Mouse (Mus musculus) inflammation-experienced regulatory T-cells, adult 6 months (primary cell): ENCODE measurements around the gene Asic2. TPM values are rescaled to one million over a fixed set of nuclear protein-coding genes. Genes with fewer than 3 reads are reported as not detected.
"Not testable (repeated sequence)": the region's sequence is repeated elsewhere in the genome, so short reads cannot be mapped to it uniquely, and the experiment has no call there.

Experiments
- ATAC-seq: one replicate; pipeline ENCODE4 v1.8.0; 2017
- polyA plus RNA-seq, 3 experiments: library from polyadenylated mRNA; unstranded; fragments of 100-300 nt; shearing (Covaris generic); gene quantifications; one replicate each; pipeline ENCODE4 v1.2.1; 2017

The Asic2 gene
- polyA plus RNA-seq, 3 experiments from 2014 or later: not detected

- ATAC-seq: no peak
These were observed 688.2 kb downstream of the Asic2 start for GRCm38 (mm10) chr11:81280070-81280469.

DNA sequence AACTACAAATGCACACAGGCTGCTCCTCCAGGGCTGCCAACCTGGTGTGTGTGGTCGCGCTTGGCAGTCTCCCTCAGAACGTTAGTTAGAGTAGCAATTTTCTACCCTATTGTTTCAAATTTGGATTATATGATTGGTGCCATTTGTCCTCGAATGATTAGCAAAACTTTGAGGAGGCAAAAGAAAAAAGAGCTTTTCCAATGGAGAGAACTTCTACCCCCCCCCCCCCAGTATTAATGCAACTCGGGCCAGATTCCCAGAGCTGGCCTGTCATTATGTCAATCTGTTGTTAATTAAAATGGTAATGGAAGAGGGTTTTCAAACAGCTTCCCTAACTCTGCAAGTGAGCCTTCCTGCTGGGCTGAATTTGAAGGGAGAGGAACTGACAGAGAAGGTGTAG is 690.9 kb downstream of the Asic2 start:
- no peak for ATAC-seq

DNA sequence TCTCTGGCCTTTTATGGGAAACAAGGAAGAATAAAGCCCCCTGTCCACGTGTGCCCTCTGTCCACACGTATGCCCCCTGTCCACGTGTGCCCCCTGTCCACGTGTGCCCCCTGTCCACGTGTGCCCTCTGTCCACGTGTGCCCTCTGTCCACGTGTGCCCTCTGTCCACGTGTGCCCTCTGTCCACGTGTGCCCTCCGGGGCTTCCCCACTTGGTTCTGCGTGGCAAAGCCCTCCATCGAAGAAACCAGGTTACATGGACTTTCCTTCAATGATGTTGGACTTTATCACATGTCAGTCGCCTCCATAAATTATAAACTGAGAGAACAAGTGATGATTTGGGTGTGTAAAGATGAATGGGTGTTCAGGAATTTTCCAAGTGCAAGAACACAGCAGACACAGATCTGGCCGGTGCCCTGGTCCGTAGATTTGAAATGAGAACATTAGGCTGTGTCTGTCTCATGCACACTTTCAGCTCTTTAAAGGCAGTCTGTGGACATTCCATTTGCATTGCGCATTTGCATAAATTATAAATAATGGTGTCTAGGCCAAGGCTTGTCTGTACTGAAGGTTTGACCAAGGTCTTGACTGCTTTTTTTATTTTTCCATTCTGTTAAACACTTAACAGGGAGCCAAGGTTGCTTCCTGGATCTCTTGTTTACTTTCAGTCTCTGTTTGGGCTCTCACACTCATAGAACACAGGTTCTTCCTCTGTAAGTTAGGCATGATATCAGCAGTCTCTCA is 695.4 kb downstream of the Asic2 start:
- ATAC-seq: no peak

DNA sequence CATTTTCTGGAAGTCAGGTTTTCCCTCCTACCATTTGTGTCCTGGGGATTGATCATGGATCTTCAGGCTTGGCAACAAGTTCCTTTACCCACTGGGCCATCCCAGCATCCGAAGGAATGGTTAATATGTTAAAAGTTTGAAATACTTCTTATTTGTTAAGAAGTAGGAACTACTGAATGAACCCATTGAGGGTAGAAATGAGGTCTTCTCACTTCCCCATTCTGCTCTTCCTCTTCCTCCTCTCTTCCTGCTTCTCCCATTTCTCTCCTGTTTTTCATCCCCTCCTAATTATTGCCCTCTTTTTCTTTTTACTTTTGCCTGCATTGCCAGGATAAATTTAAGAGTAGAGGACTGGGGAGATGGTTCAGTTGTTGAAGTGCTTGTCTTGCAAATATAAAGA is 696.8 kb downstream of the Asic2 start:
- ATAC-seq: no peak

- no peak for ATAC-seq
These were observed 697.7 kb downstream of the Asic2 start for GRCm38 (mm10) chr11:81270518-81270917.

GRCm38 (mm10) chr11:81263757-81264156 is 704.5 kb downstream of the Asic2 start:
- ATAC-seq: no peak

GRCm38 (mm10) chr11:81263193-81263592 is 705.1 kb downstream of the Asic2 start:
- ATAC-seq: no peak

DNA sequence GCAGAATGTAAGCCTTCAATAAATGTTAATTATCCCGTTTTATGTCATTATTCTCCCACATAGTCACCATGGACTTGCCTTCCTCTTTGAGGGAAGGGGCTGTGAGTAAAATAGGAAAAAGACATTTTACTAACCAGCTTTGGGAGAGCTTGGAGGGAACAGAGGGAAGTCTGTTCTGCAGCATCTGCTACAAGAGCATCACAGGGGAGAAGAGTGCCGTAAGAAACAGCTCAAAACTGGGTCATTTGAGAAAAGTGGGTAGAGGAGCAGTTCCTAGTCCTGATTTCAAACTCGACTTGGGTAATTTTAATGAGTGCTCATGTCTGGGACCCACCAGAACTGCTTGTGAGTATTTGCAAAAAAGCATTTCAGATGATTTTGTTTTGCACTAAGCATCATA is 707.0 kb downstream of the Asic2 start:
- ATAC-seq: no peak

- ATAC-seq: not testable (repeated sequence)
These were observed 727.1 kb downstream of the Asic2 start for GRCm38 (mm10) chr11:81241183-81241582.

GRCm38 (mm10) chr11:81239966-81240681 is 728.1 kb downstream of the Asic2 start:
- no peak for ATAC-seq

- no peak for ATAC-seq
These were observed 729.2 kb downstream of the Asic2 start for GRCm38 (mm10) chr11:81239091-81239490.

GRCm38 (mm10) chr11:81236070-81236469 is 732.2 kb downstream of the Asic2 start:
- ATAC-seq: no peak

GRCm38 (mm10) chr11:81223361-81223760 is 744.9 kb downstream of the Asic2 start:
- no peak for ATAC-seq

DNA sequence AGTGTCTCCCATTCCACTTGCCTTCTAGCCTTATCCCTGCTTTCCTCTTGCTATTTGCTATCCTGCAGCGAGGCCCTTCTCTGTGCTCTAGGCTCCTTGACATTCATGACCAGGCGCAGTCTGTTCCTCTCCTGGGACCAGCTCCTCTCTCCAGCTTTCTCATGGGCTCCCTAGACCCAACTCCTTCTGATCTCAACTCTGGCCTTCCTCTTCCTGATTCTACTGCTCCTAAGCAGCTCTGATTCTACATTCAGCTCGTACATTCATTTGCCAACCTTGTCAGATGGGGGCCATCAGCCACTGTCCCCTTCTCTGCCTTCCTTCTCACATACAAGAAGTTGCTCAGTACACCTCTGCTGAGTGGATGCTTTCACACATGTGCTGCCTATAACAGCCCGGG is 747.5 kb downstream of the Asic2 start:
- no peak for ATAC-seq

DNA sequence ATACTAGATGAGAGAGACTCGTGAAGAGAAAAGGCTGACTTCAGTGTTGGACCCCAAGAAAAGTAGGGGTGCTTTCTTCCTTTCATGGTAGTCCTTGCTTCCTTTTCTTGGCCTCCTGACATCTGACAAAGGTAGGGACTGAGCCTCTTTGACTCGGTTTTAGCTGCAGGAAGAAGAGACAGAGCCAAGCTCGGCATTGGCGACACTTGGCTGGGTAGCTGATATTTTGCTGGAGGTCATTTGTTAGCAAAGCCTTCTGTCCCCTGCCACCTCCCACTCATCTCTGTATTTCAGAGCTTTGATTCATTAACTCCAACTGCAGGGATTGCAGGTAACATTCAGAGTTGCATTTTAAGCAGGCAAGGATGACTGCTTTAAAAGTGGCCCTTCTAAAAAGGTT is 762.8 kb downstream of the Asic2 start:
- no peak for ATAC-seq

DNA sequence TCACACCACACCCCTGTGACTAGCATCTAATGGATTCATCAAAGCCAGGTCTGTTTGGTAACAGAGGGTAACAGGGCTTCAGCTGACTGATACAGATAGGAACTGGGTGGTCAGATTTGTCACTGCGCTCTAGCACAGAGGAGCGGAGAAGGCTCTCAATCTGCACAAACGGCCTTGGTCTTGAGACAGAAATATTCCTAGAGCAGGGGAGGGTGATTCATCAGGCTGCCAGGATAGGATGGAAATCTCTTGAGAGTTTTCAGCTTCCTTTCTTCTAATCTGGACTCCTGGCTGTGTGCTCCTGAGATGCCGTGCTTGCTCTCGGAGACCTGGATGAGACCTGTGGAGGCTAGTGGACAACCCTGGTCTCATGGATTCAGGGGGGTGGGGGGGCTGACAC is 765.7 kb downstream of the Asic2 start:
- no peak for ATAC-seq

DNA sequence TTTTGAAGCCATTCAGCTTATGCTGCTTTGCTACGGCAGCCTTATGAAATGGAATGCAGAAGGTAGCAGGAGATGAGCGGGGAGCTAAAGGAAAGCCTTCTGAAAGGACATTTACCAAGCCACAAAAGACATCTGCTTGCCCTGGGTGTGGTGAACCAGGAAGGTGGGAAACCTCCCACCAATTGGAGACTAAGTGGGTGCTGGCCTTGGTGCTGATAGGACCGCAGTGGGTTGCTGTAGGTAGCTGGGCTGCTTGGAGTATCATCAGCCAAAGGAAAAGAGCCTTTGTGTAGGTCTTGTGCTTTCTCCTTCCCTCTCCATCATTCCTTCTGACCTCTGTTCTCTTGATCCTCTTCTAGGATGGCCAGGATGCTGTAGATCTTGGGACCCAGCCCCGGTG is 774.4 kb downstream of the Asic2 start:
- ATAC-seq: no peak

GRCm38 (mm10) chr11:81192155-81192554 is 776.1 kb downstream of the Asic2 start:
- ATAC-seq: no peak

DNA sequence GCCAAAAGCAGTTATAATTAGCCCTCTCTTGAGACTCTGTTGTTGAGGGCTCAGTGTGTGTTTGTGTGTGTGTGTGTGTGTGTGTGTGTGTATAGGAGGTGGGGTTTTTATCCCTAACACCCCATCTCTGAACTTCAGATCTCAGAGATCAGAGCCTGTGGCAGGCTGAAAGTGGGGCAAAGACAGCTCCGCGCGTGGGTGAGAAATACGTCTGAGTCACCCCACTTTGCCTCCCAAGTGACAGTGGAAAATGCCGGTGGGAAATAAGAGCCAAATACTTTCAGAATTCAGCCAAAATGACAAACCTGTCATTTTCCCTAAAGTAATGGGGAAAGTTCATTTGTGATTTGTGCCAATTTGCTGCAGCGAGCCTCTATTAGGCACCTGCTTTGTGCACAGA is 779.2 kb downstream of the Asic2 start:
- ATAC-seq: no peak

GRCm38 (mm10) chr11:81187851-81188250 is 780.4 kb downstream of the Asic2 start:
- ATAC-seq: no peak

DNA sequence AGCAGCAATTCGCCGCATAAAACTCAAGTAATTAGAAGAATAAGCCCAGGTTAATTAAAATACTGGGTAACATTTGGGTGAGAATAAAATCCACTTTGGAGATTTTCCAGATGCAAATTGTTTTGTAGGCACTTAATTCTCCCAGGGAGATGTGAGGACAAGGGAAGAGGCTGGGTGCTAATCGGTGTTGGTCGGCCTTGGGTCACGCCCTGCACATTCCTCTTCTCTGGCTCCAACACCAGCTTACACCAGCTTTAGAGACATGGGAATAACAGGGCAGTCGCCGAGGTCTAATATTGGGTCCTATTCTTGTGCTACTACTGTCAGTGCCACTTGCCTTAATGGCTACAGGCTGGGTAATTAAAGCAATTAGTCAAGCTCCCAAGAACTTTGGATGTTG is 783.5 kb downstream of the Asic2 start:
- ATAC-seq: no peak

- ATAC-seq: no peak
These were observed 803.4 kb downstream of the Asic2 start for GRCm38 (mm10) chr11:81164890-81165289.

DNA sequence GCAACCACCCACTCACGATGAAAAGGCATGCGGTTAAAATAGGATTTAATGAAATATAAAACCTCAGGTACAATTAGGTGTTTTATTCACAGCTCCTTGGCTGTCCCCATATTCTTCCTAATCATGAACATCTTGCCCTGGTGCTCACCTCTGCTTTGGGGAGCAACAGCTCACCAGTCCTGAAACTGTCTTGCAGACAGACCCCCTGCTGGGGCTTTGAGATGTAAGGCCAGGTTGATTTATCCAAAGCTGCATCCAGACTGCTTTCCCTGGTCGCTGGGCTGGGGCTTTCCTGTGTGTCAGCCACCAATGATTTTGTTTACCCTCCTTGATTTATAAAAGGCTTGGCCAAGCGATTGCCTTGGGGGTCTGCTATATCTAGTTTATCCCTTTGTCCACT is 805.2 kb downstream of the Asic2 start:
- ATAC-seq: no peak

- no peak for ATAC-seq
These were observed 814.4 kb downstream of the Asic2 start for GRCm38 (mm10) chr11:81153841-81154240.
